Comparison of ENCODE assay signal across 27 mouse cellular contexts in genomic region chr5:91436563-91436962, GRCm38 (mm10). TPM values are rescaled to one million over a fixed set of nuclear protein-coding genes. Genes with fewer than 3 reads are reported as not detected.
A peak's percentile ranks its signal among the peaks of the same experiment; 100 is the strongest.
DNase-seq lines count a peak whose midpoint lies in the region; ATAC-seq and TF ChIP-seq lines count a peak whose summit lies in the region.
"Had no signal": no experiment of that assay in that cellular context is flagged by ENCODE, and none has a peak within 500 bp of the region (broad histone marks: within the 10 kb centered on the region; RNA-seq: fewer than 3 reads in every experiment).

No protein-coding gene starts in this region.

- TF ChIP-seq RAD21 in MEL (IDR thresholded peaks at IDR 0.05; ENCODE audit: low read depth, low read length), result no peak

- H3K27me3 ChIP-seq in heart, adult 2 months (ENCODE audit: control insufficient read depth, insufficient read depth, low read length), result no peaks in the 10 kb centered on the region
- no peaks in the 10 kb centered on the region for H3K27me3 ChIP-seq in heart, embryonic 11.5 days (ENCODE audit: control insufficient read depth, insufficient read depth, low read length)
- H3K27me3 ChIP-seq in MEL (ENCODE audit: control insufficient read depth in 1 of 2, insufficient read depth in 2 of 2, low read length in 2 of 2), result no peaks in the 10 kb centered on the region; a peak in 3 of 4 replicates
- H3K27me3 ChIP-seq: embryonic facial prominence, embryonic 13.5 days; hindbrain, embryonic 15.5 days; limb, embryonic 12.5 days; liver, embryonic 12.5 days had no signal

- intact Hi-C loops in heart, adult 2 months (cut with DNase I), result no loop called here
- intact Hi-C loops in heart, postnatal 10 days (cut with DNase I), result no loop called here
- intact Hi-C loops in heart, postnatal 36 days (cut with DNase I), result no loop called here

- no peak for ATAC-seq in heart, embryonic 11.5 days (replicated peaks; ENCODE audit: insufficient number of reproducible peaks, low FRiP score, low TSS enrichment)
- ATAC-seq: forebrain, embryonic 14.5 days; liver, embryonic 12.5 days had no signal

- H3K79me2 ChIP-seq in heart, adult 2 months (replicated peaks; ENCODE audit: control insufficient read depth, insufficient read depth, low read length), result no peaks in the 10 kb centered on the region
- no peaks in the 10 kb centered on the region for H3K79me2 ChIP-seq in MEL (ENCODE audit: control insufficient read depth, insufficient read depth, low read length, poor library complexity)

- H3K9ac ChIP-seq in heart, adult 2 months (ENCODE audit: low read depth, low read length), result no peak overlapping the region
- H3K9ac ChIP-seq in heart, embryonic 11.5 days (ENCODE audit: low read depth, low read length), result no peak overlapping the region
- H3K9ac ChIP-seq in MEL (ENCODE audit: control insufficient read depth, low read depth, low read length, poor library complexity, severe bottlenecking), result no peak overlapping the region
- H3K9ac ChIP-seq: embryonic facial prominence, embryonic 13.5 days; hindbrain, embryonic 15.5 days; limb, embryonic 12.5 days; liver, embryonic 12.5 days had no signal

- no peak overlapping the region for H3K27ac ChIP-seq in heart, adult 2 months
- no peak overlapping the region for H3K27ac ChIP-seq in heart, embryonic 11.5 days (ENCODE audit: low read depth, low read length)
- no peak overlapping the region for H3K27ac ChIP-seq in MEL (ENCODE audit: control insufficient read depth, low read depth, low read length)
- H3K27ac ChIP-seq: embryonic facial prominence, embryonic 13.5 days; hindbrain, embryonic 15.5 days; kidney, postnatal 0 days; limb, embryonic 12.5 days; liver, embryonic 12.5 days had no signal

- no peak for TF ChIP-seq CTCF in heart, adult 2 months (IDR thresholded peaks at IDR 0.05)
- TF ChIP-seq CTCF in MEL (IDR thresholded peaks at IDR 0.05 in 2 of 3, conservative IDR thresholded peaks at IDR 0.05 in 1 of 3; ENCODE audit: control insufficient read depth in 1 of 3, insufficient read depth in 1 of 3, low read depth in 2 of 3, low read length in 3 of 3, poor library complexity in 1 of 3, severe bottlenecking in 1 of 3), result no peak

- H3K9me3 ChIP-seq in heart, embryonic 11.5 days (replicated peaks; ENCODE audit: control insufficient read depth, low read length), result no peaks in the 10 kb centered on the region
- H3K9me3 ChIP-seq in MEL (replicated peaks; ENCODE audit: insufficient read depth, low read length), result no peaks in the 10 kb centered on the region
- H3K9me3 ChIP-seq: embryonic facial prominence, embryonic 13.5 days; hindbrain, embryonic 15.5 days; limb, embryonic 12.5 days; liver, embryonic 12.5 days had no signal

- H3K36me3 ChIP-seq in heart, adult 2 months (ENCODE audit: control insufficient read depth, insufficient read depth, low read length), result no peaks in the 10 kb centered on the region
- H3K36me3 ChIP-seq in heart, embryonic 11.5 days (ENCODE audit: control insufficient read depth, insufficient read depth, low read length), result no peaks in the 10 kb centered on the region
- no peaks in the 10 kb centered on the region for H3K36me3 ChIP-seq in MEL (ENCODE audit: control insufficient read depth in 1 of 2, insufficient read depth in 2 of 2, low read length in 2 of 2)
- H3K36me3 ChIP-seq: embryonic facial prominence, embryonic 13.5 days; hindbrain, embryonic 15.5 days; limb, embryonic 12.5 days; liver, embryonic 12.5 days had no signal

- TF ChIP-seq EP300 in heart, adult 2 months (IDR thresholded peaks at IDR 0.05; ENCODE audit: insufficient read depth, low read depth, low read length), result no peak
- TF ChIP-seq EP300 in MEL (IDR thresholded peaks at IDR 0.05; ENCODE audit: low read depth in 1 of 2, low read length in 2 of 2), result no peak

- H3K4me3 ChIP-seq in heart, adult 2 months, result 0 out of 2 replicates have a peak overlapping the region, but pooled peaks have one; percentile 12
- no peak overlapping the region for H3K4me3 ChIP-seq in heart, embryonic 11.5 days (ENCODE audit: low read depth, low read length)
- H3K4me3 ChIP-seq in MEL (ENCODE audit: control insufficient read depth in 1 of 2, insufficient read depth in 1 of 2, low read depth in 2 of 2, low read length in 2 of 2), result no peak overlapping the region
- H3K4me3 ChIP-seq: embryonic facial prominence, embryonic 13.5 days; erythroblast, embryonic 14.5 days; hindbrain, embryonic 15.5 days; limb, embryonic 12.5 days; liver, embryonic 12.5 days had no signal

- no peaks in the 10 kb centered on the region for H3K4me1 ChIP-seq in heart, adult 2 months (ENCODE audit: control insufficient read depth, insufficient read depth, low read length)
- no peaks in the 10 kb centered on the region for H3K4me1 ChIP-seq in heart, embryonic 11.5 days (ENCODE audit: control insufficient read depth, insufficient read depth, low read length)
- no peaks in the 10 kb centered on the region for H3K4me1 ChIP-seq in MEL (ENCODE audit: control insufficient read depth in 1 of 2, insufficient read depth in 2 of 2, low read length in 2 of 2)
- H3K4me1 ChIP-seq: embryonic facial prominence, embryonic 13.5 days; hindbrain, embryonic 15.5 days; limb, embryonic 12.5 days; liver, embryonic 12.5 days had no signal

- WGBS in heart, adult 2 months, result 35% methylated on average over 6 of the region's 6 CpGs
- WGBS in heart, embryonic 11.5 days (ENCODE audit: insufficient replicate concordance), result 62% methylated on average over 6 of the region's 6 CpGs

- TF ChIP-seq POLR2A in heart, adult 2 months (IDR thresholded peaks at IDR 0.05; ENCODE audit: insufficient read depth, low read depth, low read length), result no peak
- no peak for TF ChIP-seq POLR2A in MEL (IDR thresholded peaks at IDR 0.05; ENCODE audit: control insufficient read depth in 1 of 2, insufficient read depth in 1 of 2, low read depth in 1 of 2, low read length in 2 of 2, poor library complexity in 1 of 2)

- H3K4me2 ChIP-seq in heart, embryonic 11.5 days, result no peak overlapping the region
- H3K4me2 ChIP-seq: embryonic facial prominence, embryonic 13.5 days; hindbrain, embryonic 15.5 days; limb, embryonic 12.5 days; liver, embryonic 12.5 days; midbrain, embryonic 11.5 days had no signal

- no peak for DNase-seq in heart, adult 2 months
- DNase-seq in heart, postnatal 10 days, result peak; percentile 9
- DNase-seq in heart, postnatal 36 days, result no peak
- DNase-seq in MEL (ENCODE audit: low read depth, low spot score), result peak; percentile 5
- DNase-seq in brain, adult 2 months (ENCODE audit: low read depth, low spot score), result peak; percentile 32
- DNase-seq in layer of hippocampus, adult 11-12 months (ENCODE audit: low spot score), result no peak
- DNase-seq: adrenal gland, adult 2 months; B cell, adult 2 months; cerebellum, adult 8-10 months; cerebellum, postnatal 36 days; embryo, embryonic 11 days; gastrocnemius, postnatal 36 days; kidney, adult 2 months; lung, adult 18-20 months; lung, postnatal 10 days; thymus, adult 18-20 months; thymus, postnatal 36 days had no signal

TF ChIP-seq in MEL, 35 proteins besides CTCF, POLR2A, EP300 and RAD21:
- TF ChIP-seq ELF1 (IDR thresholded peaks at IDR 0.05; ENCODE audit: low read depth, low read length) (no peak), MYC (IDR thresholded peaks at IDR 0.05; ENCODE audit: low read depth, low read length) (no peak), POLR2AphosphoS2 (IDR thresholded peaks at IDR 0.05; ENCODE audit: low read length) (no peak), MAX (IDR thresholded peaks at IDR 0.05; ENCODE audit: low read length) (no peak), CHD2 (IDR thresholded peaks at IDR 0.05; ENCODE audit: low read length) (no peak), ZC3H11A (IDR thresholded peaks at IDR 0.05; ENCODE audit: low read depth, low read length) (no peak), MAFK (IDR thresholded peaks at IDR 0.05; ENCODE audit: borderline replicate concordance, low read depth, low read length) (no peak), ZKSCAN1 (IDR thresholded peaks at IDR 0.05; ENCODE audit: low read depth, low read length) (no peak)

RNA-seq across cellular contexts. Expression of gene Btc, which starts 33.8 kb away (rescaled TPM):
- 1 to 10 TPM; 1.5 to 1.6 TPM for total RNA-seq in heart, adult 2 months (2021)
- polyA plus RNA-seq in heart, adult 2 months (2012; rRNA removed), result 0.35 and 0.73 TPM in 2 replicates
- 0.77 and 1.3 TPM in 2 replicates for polyA plus RNA-seq in heart, embryonic 11.5 days (2014; fragmentation: Nextera tagmentation; extraction: Ambion mirVana)
- 1 to 10 TPM; 1.4 to 1.6 TPM for total RNA-seq in heart, postnatal 10 days (2021)
- total RNA-seq in heart, postnatal 36 days (2021), result 1 to 10 TPM; 1.2 to 2.4 TPM
- 1.7 and 1.9 TPM in 2 replicates for total RNA-seq in MEL (2012; rRNA removed)
- polyA plus RNA-seq in MEL (2012; ENCODE audit: insufficient read depth in 1 of 2, insufficient read length in 2 of 2, low read depth in 1 of 2, low replicate concordance in 2 of 2, missing spikeins in 1 of 2), result 1 to 10 TPM in 1 of 2 experiments, not detected in 1; 2.2 TPM
- total RNA-seq: neutrophil, adult 5-6 weeks had no signal
- polyA plus RNA-seq: erythroblast, embryonic 14.5 days; hindbrain, embryonic 15.5 days had no signal

Comparison
In these comparisons a context has a peak if more than half of its experiments do, and no peak if none do; other contexts are left out.
1. DNase-seq: peak in heart, postnatal 10 days (2 of 2), MEL (single experiment) and brain, adult 2 months (single experiment); none in heart, adult 2 months (0 of 2), heart, postnatal 36 days (0 of 2) and layer of hippocampus, adult 11-12 months (single experiment).